Mouse (Mus musculus) brain, adult 10 weeks (tissue): ENCODE results near the gene Klhl20. TPM values are rescaled to one million over a fixed set of nuclear protein-coding genes. Genes with fewer than 3 reads are reported as not detected.

ENCODE experiments used
- polyA plus RNA-seq: library from polyadenylated mRNA; stranded (reverse); fragments of 350-450 nt; fragmentation: Illumina TruSeq; extraction: RNeasy Lipid Tissue Mini Kit (QIAGEN cat#74804); gene quantifications from one replicate; pipeline ENCODE4 v1.2.3, GENCODE M21; 2015; ENCODE audit warnings: low read depth, low replicate concordance

The Klhl20 gene
- 17.3 TPM for polyA plus RNA-seq

DNA sequence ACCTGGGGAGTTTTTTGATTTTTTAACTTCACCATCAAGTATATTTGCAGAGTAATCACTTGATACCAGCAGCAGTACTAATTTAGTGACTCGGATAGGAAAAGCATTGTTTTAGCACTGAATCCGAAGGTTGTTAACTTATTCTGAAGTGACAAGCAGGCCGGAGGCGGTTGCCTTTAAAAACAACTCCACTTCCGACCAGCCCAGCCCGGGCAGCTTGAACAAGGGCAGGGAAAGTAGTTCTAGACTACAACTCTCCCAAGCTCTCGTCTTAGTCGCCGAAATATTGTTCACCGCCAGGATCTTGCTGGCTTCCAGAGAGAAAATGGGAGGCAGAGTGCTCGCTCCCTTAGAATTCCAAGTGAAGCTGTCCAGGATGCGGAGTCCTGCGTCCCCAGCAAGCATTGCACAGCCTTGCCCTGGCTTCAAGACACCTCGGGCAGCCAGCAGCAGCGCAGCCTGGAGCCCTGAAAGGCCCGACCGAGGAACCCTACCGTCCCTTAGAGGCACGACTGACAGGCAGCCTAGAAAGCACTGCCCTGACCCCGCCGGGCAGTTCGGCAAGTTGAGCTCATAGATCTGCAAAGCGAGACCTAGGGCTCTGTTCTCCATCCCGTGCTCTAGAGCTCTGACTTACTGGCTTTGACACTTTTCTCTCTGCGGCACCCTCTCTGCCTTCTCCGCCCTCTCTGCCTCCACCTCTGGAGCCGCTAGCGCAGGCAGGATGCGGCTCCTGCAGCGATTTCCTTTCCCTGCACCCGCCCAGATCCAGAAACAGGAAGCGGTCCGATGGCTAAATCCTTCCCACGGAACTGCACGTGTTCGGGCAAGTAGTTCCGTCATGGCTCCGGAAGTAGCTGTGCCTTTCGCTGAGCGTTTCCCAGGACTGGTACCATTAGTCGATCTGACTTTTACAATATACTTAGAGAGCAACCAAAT lies at the start of gene Klhl20:
Gene Klhl20 (minus strand): TSS at position 786 of the 939 bp plus-strand sequence.

DNA sequence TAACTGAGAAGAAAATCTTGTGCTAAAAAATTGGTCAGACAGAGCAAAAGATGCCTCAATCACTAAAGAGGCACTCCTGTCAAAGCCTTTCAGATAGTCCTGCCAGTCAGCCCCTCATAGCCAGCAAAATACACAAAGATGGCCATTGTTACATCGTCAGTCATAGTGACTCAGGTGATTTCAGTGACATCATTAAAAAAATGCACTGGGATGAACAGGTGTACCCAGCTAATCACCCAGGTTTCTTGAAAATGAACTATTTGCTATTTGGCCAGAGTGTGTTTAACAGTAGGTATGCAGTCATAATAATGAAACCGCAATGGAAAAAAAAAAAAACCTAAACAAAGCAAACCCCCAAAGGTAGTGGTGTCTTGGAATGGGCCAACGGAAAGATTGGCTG lies 27.9 kb upstream of the Klhl20 start, which contains the start of gene Tex50:
Gene Tex50 (minus strand): TSS at position 101 of the 400 bp plus-strand sequence.

DNA sequence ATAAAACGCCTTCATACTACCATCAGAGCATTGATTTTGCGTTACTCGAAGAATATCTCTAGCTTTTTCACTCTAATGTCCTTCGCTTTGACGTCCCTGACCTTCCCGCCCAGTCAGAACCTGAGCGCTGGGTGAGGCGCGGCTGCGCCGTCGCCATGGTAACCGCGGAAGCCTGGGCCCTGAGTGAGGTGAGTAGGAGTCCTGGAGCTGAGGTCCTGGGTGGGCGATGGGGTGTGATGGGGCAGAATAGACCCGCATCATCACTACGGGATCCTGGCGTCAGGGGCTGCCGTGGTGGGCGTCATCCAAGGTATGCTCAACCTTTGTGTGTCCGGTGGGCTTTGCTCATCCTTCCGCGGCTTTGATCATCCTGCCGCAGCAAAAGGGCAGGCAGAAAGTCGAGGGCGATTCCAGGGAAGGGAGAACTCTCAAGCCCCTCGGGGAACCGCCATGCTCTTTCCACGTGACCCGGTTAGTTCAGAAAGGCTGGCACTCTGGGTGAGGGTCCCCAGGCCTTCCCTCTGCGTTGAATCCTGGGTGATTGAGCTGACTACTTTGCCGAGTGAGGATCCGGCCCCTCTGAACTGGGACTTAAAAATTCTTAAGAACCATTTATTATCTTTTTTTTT lies 11.3 kb upstream of the Klhl20 start, which contains the start of gene Ankrd45:
Gene Ankrd45 (plus strand): TSS at position 161 of the 629 bp plus-strand sequence.

DNA sequence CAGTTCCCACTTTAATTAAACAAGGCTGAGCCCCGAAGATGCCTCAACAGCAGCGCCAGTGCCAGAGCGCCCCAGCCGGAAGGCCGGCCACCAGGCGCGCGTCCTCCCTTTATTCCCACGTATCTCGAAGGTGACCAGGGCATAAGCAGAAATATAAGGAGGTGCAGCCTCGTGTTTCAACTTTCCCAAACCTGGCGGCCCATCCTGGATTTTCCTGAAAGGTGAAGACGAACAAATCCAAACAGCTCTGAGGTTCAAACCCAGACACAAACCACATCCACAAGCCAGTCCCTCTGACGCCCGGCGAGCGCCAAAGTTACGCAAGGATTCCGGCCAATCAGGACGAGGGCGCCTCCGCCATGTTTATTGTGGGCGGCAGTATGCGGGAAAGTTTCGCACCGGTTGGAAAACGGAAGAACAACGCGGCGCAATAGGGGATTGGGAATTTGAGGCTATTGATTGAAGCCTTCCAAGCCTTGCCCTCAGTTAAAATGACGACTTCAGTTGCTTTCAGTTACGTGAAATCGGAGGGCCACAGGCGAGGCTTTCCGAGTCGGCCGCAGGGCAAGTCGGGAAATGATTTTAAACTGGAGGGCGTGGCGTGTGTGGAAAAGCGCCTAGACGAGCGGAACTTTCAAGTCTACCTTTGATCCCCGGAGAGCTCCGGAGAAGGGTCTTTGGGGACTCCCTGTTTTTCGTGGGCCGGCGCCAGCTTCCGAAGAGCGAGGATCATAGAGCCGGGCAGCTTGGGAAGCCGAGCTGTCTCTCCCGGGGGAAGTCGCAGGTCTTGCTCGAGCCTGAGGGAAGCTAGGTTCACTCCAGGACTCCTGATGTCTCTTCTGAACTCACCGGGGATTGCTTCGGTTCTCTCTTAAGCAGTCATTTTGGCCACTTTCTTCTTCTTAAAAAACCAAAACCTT lies 60.7 kb downstream of the Klhl20 start, which contains the start of the genes Dars2 and Cenpl:
Gene Dars2 (minus strand): TSS at position 307 of the 920 bp plus-strand sequence.
Gene Cenpl (plus strand): TSS at position 362 of the 920 bp plus-strand sequence.

Other genes starting within 250 kb of the Klhl20 start
- 9.8 TPM for gene Rc3h1, start 225.1 kb downstream of the Klhl20 start, polyA plus RNA-seq
- 1.7 TPM for gene Serpinc1, start 152.9 kb downstream of the Klhl20 start, polyA plus RNA-seq
- 6.5 TPM for gene Zbtb37, start 96.7 kb downstream of the Klhl20 start, polyA plus RNA-seq
- gene Dars2, start 60.9 kb downstream of the Klhl20 start, polyA plus RNA-seq, result 25.3 TPM
- gene Cenpl, start 60.8 kb downstream of the Klhl20 start, polyA plus RNA-seq, result 2.5 TPM
- gene Ankrd45, start 11.2 kb upstream of the Klhl20 start, polyA plus RNA-seq, result 48.2 TPM
- gene Tex50, start 27.8 kb upstream of the Klhl20 start, polyA plus RNA-seq, result not detected
- 415 TPM for gene Prdx6, start 119.7 kb upstream of the Klhl20 start, polyA plus RNA-seq